Mouse (Mus musculus) ES-E14 (cell line): ENCODE results near the gene Eomes.

Experiments
- HCFC1 ChIP-seq: IDR thresholded peaks from 2 replicates; pipeline ENCODE4 v1.6.1; 2012; ENCODE audit warnings: low read length, inconsistent platforms, borderline replicate concordance; ENCODE audit not compliant: insufficient read depth
- ZC3H11A ChIP-seq: IDR thresholded peaks from 2 replicates; pipeline ENCODE4 v1.6.1; 2012; ENCODE audit warnings: low read depth, mild to moderate bottlenecking, inconsistent platforms, low read length, borderline replicate concordance

DNA sequence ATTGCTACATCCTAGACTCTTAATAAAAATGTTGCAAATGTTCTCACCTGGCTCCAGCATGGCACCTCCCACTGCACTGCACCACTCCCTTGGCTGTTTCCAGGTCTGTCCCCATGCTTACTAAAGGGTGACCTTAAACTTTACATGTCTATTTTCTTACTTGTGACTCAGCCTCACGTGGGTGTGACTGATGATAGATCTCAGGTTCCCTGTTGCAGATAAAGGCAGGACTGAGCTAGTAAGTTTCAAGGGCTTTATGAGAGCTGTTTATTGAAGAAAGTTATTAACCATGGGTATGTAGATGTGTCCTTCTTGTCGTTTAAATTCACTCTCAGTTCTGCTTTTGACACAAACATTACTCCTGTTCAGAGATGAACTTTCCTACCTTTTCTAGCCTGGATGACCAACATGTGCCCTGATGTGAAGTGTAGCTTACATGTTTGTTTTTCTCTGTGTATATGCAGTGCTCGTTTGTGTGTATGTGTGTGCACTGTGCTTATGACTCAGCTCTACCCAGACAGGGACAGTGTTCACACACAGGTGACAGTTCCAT is 34.7 kb downstream of the Eomes start:
- TF ChIP-seq HCFC1 = no peak
- TF ChIP-seq ZC3H11A = no peak
